Mouse (Mus musculus): ENCODE data around the gene Cmklr1. TPM values are rescaled to one million over a fixed set of nuclear protein-coding genes. Genes with fewer than 3 reads are reported as not detected.

Cmklr1 gene
- polyA plus RNA-seq, 1 experiment from 2014 or later: 6.5 TPM

DNA sequence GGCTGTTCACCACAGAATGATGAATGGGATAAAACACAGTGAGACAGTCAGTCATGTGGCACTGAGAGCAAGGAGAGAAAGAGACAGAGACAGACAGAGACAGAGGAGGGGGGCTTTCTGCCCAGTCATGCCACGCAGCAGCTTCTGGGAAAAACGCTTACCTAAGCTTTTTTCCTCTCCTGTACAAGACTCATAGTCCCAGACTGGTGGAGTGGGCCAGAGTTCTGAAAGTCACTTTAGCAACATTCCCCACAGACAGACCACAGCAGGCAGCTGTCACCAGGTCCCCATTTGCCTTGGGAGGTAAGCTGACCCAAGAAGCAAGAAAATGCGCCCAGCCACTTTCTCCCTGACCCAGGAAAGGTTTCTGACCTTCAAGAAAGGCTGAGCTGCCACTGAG, 32.2 kb upstream of the Cmklr1 start:
- Histone ChIP-seq H3K9ac (replicated peaks; ENCODE audit: low read length) (no peak overlapping the region), H3K36me3 (ENCODE audit: insufficient read depth, low read length) (no peaks in the 10 kb centered on the region), H3K27me3 (ENCODE audit: insufficient read depth, low read length) (no peaks in the 10 kb centered on the region), H3K4me1 (ENCODE audit: insufficient read depth, low read length) (no peaks in the 10 kb centered on the region), H3K9me3 (ENCODE audit: low read length) (0 out of 2 replicates have a peak, but pooled peaks cover 3% of the 10 kb centered on the region), H3K4me3 (ENCODE audit: low read length) (no peak overlapping the region), H3K27ac (ENCODE audit: low read length) (no peak overlapping the region), H3K4me2 (replicated peaks; ENCODE audit: low read depth, low read length) (no peak overlapping the region)
- ATAC-seq (ENCODE audit: low FRiP score, low TSS enrichment): no peak
- 75% methylated on average over 3 of the region's 3 CpGs for WGBS

DNA sequence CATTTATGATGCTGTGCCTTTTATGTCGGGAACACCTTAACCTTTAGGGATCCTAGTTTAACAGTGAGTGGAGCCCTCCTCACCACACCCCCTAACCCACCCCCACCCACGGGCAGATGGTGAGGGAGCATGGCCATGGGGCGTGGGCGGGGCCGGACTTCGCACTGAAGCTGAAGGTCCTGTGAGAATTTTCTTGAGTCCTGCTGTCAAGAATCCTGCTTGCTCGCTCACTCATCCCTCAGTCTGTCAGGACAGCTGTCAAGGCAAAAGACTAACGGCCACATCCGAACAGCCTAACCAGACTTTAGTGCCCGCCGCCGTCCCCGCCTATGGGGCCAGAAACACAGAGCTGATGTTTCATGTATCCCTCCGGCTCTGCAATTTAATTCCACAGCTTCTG, 31.0 kb upstream of the Cmklr1 start:
- Histone ChIP-seq H3K4me2 (replicated peaks; ENCODE audit: low read depth, low read length) (no peak overlapping the region), H3K27me3 (ENCODE audit: insufficient read depth, low read length) (no peaks in the 10 kb centered on the region), H3K4me1 (ENCODE audit: insufficient read depth, low read length) (no peaks in the 10 kb centered on the region), H3K36me3 (ENCODE audit: insufficient read depth, low read length) (no peaks in the 10 kb centered on the region), H3K9me3 (ENCODE audit: low read length) (0 out of 2 replicates have a peak, but pooled peaks cover 3% of the 10 kb centered on the region), H3K4me3 (ENCODE audit: low read length) (no peak overlapping the region), H3K9ac (replicated peaks; ENCODE audit: low read length) (no peak overlapping the region), H3K27ac (ENCODE audit: low read length) (no peak overlapping the region)
- WGBS: 69% methylated on average over 14 of the region's 14 CpGs
- ATAC-seq (ENCODE audit: low FRiP score, low TSS enrichment): no peak

DNA sequence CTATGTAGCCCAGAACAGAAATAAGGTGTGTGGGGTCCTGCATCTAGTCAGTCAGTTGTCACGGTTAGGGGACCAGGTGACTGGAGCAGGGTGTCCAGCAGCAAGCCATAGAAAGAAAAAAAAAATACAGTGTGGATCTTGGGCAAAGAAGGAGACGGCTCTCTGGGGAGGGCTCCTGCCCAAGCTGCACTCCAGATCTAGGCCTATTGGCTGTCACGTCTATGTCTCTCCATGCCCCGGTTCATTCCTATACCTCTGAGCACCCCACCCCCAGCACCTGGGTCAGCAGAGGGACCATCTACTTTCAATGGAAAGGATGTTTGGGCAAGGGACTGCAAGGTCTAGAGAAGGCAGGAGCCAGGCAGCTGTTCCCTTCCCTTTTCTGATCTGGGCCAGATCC, 29.3 kb upstream of the Cmklr1 start:
- no peak for ATAC-seq (ENCODE audit: low FRiP score, low TSS enrichment)
- 0 out of 2 replicates have a peak, but pooled peaks cover 3% of the 10 kb centered on the region for H3K9me3 ChIP-seq (ENCODE audit: low read length)
- 92% methylated on average over 4 of the region's 4 CpGs for WGBS
- no peaks in the 10 kb centered on the region for H3K4me1 ChIP-seq (ENCODE audit: insufficient read depth, low read length)
- no peaks in the 10 kb centered on the region for H3K36me3 ChIP-seq (ENCODE audit: insufficient read depth, low read length)
- H3K9ac ChIP-seq (replicated peaks; ENCODE audit: low read length): no peak overlapping the region
- no peak overlapping the region for H3K4me3 ChIP-seq (ENCODE audit: low read length)
- no peak overlapping the region for H3K4me2 ChIP-seq (replicated peaks; ENCODE audit: low read depth, low read length)
- no peak overlapping the region for H3K27ac ChIP-seq (ENCODE audit: low read length)
- H3K27me3 ChIP-seq (ENCODE audit: insufficient read depth, low read length): no peaks in the 10 kb centered on the region

DNA sequence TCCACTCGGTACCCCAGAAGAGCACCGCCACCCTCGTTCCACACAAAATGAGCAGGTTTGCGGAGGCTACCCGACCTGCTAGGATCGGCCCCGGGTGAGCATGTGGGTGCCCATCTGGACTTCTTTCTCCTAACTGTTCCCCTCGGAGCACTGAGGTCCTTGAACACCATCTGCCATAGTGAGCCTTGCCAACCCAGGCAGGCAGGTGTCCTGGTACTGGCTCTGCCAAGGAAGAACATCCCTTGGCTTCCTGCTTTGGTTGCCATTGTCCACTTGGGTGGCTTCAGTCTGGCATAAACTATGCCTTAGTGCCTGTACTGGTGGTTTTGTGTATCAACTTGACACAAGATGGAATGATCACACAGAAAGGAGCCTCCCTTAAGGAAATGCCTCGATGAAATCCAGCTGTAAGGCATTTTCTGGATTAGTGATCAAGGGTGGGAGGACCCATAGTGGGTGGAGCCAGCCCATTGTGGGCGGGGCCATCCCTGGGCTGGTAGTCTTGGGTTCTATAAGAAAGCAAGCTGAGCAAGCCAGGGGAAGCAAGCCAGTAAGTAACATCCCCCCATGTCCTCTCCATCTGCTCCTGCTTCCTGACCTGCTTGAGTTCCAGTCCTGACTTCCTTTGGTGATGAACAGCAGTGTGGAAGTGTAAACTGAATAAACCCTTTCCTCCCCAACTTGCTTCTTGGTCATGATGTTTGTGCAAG, 28.7 kb upstream of the Cmklr1 start:
- WGBS: 83% methylated on average over 10 of the region's 10 CpGs
- Histone ChIP-seq H3K9ac (replicated peaks; ENCODE audit: low read length) (no peak overlapping the region), H3K36me3 (ENCODE audit: insufficient read depth, low read length) (no peaks in the 10 kb centered on the region), H3K27ac (ENCODE audit: low read length) (no peak overlapping the region), H3K27me3 (ENCODE audit: insufficient read depth, low read length) (no peaks in the 10 kb centered on the region), H3K9me3 (ENCODE audit: low read length) (0 out of 2 replicates have a peak, but pooled peaks cover 3% of the 10 kb centered on the region), H3K4me1 (ENCODE audit: insufficient read depth, low read length) (no peaks in the 10 kb centered on the region), H3K4me2 (replicated peaks; ENCODE audit: low read depth, low read length) (no peak overlapping the region), H3K4me3 (ENCODE audit: low read length) (no peak overlapping the region)
- no peak for ATAC-seq (ENCODE audit: low FRiP score, low TSS enrichment)

DNA sequence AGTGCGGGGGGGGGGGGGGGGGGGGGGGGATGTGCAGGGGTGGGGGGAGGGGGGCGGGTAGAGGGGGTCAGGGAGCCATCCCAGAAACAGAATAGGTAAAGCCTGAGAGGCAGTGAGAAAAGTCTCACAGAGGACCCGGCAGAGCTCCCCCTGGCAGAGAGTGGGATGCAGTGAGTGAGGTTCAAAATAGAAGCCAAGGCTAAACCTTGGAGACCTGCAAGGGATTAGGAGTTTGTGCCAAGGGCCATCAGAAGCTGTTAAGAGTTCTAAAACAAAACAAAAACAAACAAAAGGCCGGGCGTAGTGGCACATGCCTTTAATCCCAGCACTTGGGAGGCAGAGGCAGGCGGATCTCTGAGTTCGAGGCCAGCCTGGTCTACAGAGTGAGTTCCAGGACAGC, 27.3 kb upstream of the Cmklr1 start:
- Histone ChIP-seq H3K9me3 (ENCODE audit: low read length) (0 out of 2 replicates have a peak, but pooled peaks cover 3% of the 10 kb centered on the region), H3K27ac (ENCODE audit: low read length) (no peak overlapping the region), H3K4me3 (ENCODE audit: low read length) (no peak overlapping the region), H3K9ac (replicated peaks; ENCODE audit: low read length) (no peak overlapping the region), H3K27me3 (ENCODE audit: insufficient read depth, low read length) (no peaks in the 10 kb centered on the region), H3K36me3 (ENCODE audit: insufficient read depth, low read length) (no peaks in the 10 kb centered on the region), H3K4me1 (ENCODE audit: insufficient read depth, low read length) (no peaks in the 10 kb centered on the region), H3K4me2 (replicated peaks; ENCODE audit: low read depth, low read length) (no peak overlapping the region)
- no peak for ATAC-seq (ENCODE audit: low FRiP score, low TSS enrichment)
- WGBS: 79% methylated on average over 6 of the region's 7 CpGs

DNA sequence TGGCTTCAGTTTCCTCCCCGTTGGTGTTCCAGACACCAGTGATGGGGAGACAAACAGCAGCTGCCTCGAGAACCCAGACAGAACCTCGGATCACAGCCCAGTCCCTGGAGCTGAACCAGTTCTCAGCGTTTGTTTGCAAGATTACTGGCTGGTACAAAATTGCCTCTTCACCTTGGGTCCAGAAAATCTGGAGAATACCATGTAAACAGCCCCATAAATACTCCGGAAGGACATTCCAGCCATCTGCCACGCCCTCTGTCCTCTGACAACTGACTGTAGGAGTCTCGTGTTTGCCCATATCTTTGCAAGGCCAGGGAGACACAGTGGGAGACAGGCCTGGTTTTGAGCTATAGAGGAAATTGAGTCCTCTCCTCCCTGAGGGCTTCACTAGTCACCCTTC, 24.6 kb upstream of the Cmklr1 start:
- Histone ChIP-seq H3K9me3 (ENCODE audit: low read length) (no peaks in the 10 kb centered on the region), H3K4me3 (ENCODE audit: low read length) (no peak overlapping the region), H3K27ac (ENCODE audit: low read length) (no peak overlapping the region), H3K9ac (replicated peaks; ENCODE audit: low read length) (no peak overlapping the region), H3K4me1 (ENCODE audit: insufficient read depth, low read length) (no peaks in the 10 kb centered on the region), H3K36me3 (ENCODE audit: insufficient read depth, low read length) (no peaks in the 10 kb centered on the region), H3K27me3 (ENCODE audit: insufficient read depth, low read length) (no peaks in the 10 kb centered on the region), H3K4me2 (replicated peaks; ENCODE audit: low read depth, low read length) (no peak overlapping the region)
- ATAC-seq (ENCODE audit: low FRiP score, low TSS enrichment): no peak
- 57% methylated on average over 7 of the region's 7 CpGs for WGBS

DNA sequence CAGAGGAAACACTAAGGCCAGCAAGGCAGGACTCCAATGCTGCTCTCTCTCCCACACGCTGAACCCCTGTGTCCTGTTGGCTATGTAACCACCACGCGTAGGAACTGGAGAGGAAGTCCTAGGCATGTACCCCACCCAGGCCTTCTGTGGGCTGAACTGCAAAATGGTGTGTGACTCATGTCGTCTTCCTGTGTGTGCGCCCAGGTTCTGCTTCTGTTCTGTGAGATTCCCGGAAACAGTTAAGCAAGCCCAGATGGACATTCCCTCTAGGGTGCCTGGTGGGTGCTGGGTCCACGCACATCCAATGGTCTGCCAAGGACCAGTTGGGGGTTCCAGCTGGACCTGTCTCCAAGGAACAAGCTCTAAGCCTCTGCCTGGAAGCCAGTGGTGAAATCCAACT, 22.2 kb upstream of the Cmklr1 start:
- ATAC-seq (ENCODE audit: low FRiP score, low TSS enrichment): no peak
- Histone ChIP-seq H3K4me3 (ENCODE audit: low read length) (no peak overlapping the region), H3K36me3 (ENCODE audit: insufficient read depth, low read length) (no peaks in the 10 kb centered on the region), H3K9me3 (ENCODE audit: low read length) (peaks cover 3% of the 10 kb centered on the region; the same call in 1 of the 2 replicates), H3K4me1 (ENCODE audit: insufficient read depth, low read length) (no peaks in the 10 kb centered on the region), H3K4me2 (replicated peaks; ENCODE audit: low read depth, low read length) (no peak overlapping the region), H3K27ac (ENCODE audit: low read length) (no peak overlapping the region), H3K27me3 (ENCODE audit: insufficient read depth, low read length) (no peaks in the 10 kb centered on the region), H3K9ac (replicated peaks; ENCODE audit: low read length) (no peak overlapping the region)
- 70% methylated on average over 7 of the region's 7 CpGs for WGBS

DNA sequence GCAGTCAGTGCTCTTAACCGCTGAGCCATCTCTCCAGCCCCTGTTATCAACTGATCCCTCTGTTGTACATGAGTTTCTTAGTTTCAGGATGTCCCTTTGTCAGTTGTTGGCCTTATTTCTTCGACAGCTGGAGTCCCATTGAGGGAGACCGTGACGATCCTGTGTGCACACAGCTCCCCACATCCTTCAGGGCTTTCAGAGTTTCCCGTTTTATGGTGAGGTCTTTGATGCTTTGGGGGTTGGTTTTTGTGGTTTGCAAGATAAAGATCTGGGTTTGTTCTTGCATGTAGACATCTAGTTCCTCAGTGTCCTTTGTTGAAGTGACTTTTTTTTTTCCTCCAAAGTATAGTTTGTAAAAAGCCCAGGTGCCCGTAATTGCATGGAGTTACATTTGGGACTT, 20.4 kb upstream of the Cmklr1 start:
- no peaks in the 10 kb centered on the region for H3K27me3 ChIP-seq (ENCODE audit: insufficient read depth, low read length)
- peaks cover 3% of the 10 kb centered on the region; the same call in 1 of the 2 replicates for H3K9me3 ChIP-seq (ENCODE audit: low read length)
- no peak overlapping the region for H3K4me2 ChIP-seq (replicated peaks; ENCODE audit: low read depth, low read length)
- no peaks in the 10 kb centered on the region for H3K36me3 ChIP-seq (ENCODE audit: insufficient read depth, low read length)
- H3K4me1 ChIP-seq (ENCODE audit: insufficient read depth, low read length): no peaks in the 10 kb centered on the region
- H3K9ac ChIP-seq (replicated peaks; ENCODE audit: low read length): no peak overlapping the region
- no peak overlapping the region for H3K4me3 ChIP-seq (ENCODE audit: low read length)
- ATAC-seq (ENCODE audit: low FRiP score, low TSS enrichment): no peak
- H3K27ac ChIP-seq (ENCODE audit: low read length): no peak overlapping the region
- WGBS: 82% methylated on average over 6 of the region's 6 CpGs

DNA sequence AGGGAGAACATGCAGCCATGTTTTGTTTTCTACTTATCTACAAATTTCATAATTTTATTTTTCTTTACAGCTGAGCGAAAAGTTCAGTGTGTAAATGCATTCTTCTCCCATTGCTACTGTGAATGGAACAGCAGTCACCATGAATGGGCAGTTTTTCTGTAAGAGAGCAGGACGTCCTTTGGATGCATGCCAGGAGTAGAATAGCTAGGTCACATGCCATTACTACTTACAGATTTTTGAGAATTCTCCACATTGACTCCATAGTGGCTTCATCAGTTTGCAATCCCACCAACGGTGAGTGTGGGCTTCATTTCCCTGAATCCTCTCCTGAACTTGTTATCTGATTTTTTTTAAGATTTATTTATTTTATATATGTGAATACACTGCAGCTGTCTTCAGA, 19.9 kb upstream of the Cmklr1 start:
- H3K9ac ChIP-seq (replicated peaks; ENCODE audit: low read length): no peak overlapping the region

DNA sequence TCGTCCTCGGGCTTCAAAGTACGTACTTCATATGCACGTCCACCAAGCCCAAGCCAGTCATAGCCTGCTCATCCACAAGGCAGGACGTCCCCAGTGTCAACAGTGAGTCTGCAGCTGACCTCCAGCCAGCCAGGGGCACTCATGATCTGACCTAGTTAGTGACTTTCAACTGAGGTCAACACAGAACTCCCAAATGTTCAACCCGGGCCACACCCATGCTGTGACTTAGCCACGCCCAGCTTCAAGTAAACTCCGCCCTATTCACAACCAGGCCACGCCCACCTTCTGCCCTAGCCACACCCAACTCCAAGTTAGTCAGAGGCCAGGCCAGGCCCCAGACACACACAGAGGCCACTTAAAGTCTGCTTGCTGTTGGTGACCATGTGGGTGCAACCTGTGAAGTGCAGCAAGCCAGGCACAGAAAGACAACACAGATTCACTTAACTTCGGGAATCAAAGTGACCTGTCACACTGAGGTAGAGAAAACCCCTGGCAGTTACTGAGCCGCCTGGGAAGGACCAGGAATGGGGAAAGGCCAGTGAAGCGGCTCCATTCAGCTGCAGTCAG, 14.5 kb upstream of the Cmklr1 start:
- Histone ChIP-seq H3K27ac (ENCODE audit: low read length) (no peak overlapping the region), H3K4me1 (ENCODE audit: insufficient read depth, low read length) (no peaks in the 10 kb centered on the region), H3K27me3 (ENCODE audit: insufficient read depth, low read length) (no peaks in the 10 kb centered on the region), H3K4me2 (replicated peaks; ENCODE audit: low read depth, low read length) (no peak overlapping the region), H3K9ac (replicated peaks; ENCODE audit: low read length) (no peak overlapping the region), H3K4me3 (ENCODE audit: low read length) (no peak overlapping the region), H3K36me3 (ENCODE audit: insufficient read depth, low read length) (no peaks in the 10 kb centered on the region), H3K9me3 (ENCODE audit: low read length) (peaks cover 3% of the 10 kb centered on the region; the same call in 1 of the 2 replicates)
- WGBS: 78% methylated on average over 12 of the region's 12 CpGs
- ATAC-seq (ENCODE audit: low FRiP score, low TSS enrichment): no peak

More for the DNA sequence above, 19.9 kb upstream of the Cmklr1 start:
- H3K4me3 ChIP-seq (ENCODE audit: low read length): no peak overlapping the region
- no peak overlapping the region for H3K27ac ChIP-seq (ENCODE audit: low read length)
- H3K36me3 ChIP-seq (ENCODE audit: insufficient read depth, low read length): no peaks in the 10 kb centered on the region
- H3K27me3 ChIP-seq (ENCODE audit: insufficient read depth, low read length): no peaks in the 10 kb centered on the region
- no peak overlapping the region for H3K4me2 ChIP-seq (replicated peaks; ENCODE audit: low read depth, low read length)
- WGBS: 70% methylated on average over 3 of the region's 3 CpGs
- ATAC-seq (ENCODE audit: low FRiP score, low TSS enrichment): no peak
- no peaks in the 10 kb centered on the region for H3K4me1 ChIP-seq (ENCODE audit: insufficient read depth, low read length)
- H3K9me3 ChIP-seq (ENCODE audit: low read length): peaks cover 3% of the 10 kb centered on the region; the same call in 1 of the 2 replicates

All from kidney, embryonic 16.5 days (tissue).